Mouse (Mus musculus) neutrophil, adult 5-6 weeks (primary cell): Measurements from ENCODE around the gene Mpp2. TPM values are rescaled to one million over a fixed set of nuclear protein-coding genes. Genes with fewer than 3 reads are reported as not detected.

Experiments used
- ATAC-seq: fragments of 151-379, 151-347 bp; 2 replicates; pipeline ENCODE4 v1.8.0; 2017; ENCODE audit warnings: mild to moderate bottlenecking, moderate TSS enrichment; ENCODE audit not compliant: insufficient number of reproducible peaks, poor library complexity, low FRiP score, severe bottlenecking; ENCODE audit errors: extremely low read depth
- total RNA-seq: library from RNA; stranded (forward); fragments of 200-1000 nt; gene quantifications from 2 replicates; pipeline ENCODE4 v1.2.3, GENCODE M21; 2017

The Mpp2 gene
- total RNA-seq, 1 experiment from 2014 or later: not detected

DNA sequence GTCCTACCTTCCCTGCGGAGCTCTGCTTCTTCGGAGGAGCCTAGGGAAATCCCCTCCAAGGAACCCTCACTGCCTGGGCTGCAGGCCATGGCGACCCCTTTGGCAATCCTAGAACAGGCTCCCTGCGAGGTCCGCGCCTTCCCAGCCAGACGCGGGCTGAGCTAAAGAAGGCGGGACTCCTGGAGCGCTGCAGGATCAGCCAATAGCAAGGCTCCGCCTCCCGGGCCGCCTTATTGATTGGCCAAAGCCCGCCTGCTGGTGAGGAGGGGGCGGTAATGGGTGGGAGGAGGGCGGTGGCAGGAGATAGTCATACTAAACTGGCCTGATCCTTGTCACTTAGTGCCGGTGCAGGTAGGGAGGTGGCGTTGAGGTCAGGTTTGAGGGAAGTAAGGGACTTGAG lies 6.0 kb downstream of the Mpp2 start:
- no peak for ATAC-seq

DNA sequence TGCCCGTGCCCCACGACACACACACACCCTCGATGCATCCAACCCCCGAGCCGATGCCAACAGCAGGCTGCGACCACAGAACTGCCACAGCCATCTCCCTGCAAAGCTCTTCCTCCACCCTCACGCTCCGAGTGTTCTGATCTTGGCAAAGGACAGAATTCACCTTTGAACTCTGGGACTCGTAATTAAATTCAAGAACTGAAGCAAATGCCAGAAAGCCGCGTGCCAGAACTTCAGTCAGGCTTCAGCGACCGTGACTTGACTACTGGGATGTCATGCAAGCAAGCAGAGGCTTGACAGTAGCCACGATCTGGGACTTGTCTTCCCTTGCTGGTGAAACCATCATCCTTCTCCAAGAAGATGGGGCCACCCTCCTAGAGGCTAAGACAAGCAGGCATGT lies 14.6 kb downstream of the Mpp2 start:
- no peak for ATAC-seq

DNA sequence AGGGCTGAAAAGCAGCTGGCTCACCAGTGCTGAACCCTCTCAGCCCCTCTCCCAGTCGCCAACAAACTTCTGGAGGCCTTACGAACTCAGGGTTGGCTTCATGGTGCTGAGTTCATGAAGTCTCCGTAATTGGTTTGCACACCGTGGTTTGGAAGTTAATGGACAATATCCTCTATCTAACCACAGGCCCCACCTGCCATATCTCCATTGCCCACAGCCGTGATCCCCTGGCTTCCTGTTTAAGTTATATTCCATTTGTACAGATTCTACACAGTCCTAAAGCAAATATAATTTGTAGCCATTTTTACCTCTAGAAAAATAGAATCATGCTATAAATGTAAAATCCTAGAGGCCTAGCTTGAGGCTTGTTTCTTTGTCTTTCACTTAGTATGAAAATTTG lies 15.6 kb downstream of the Mpp2 start:
- ATAC-seq: no peak

DNA sequence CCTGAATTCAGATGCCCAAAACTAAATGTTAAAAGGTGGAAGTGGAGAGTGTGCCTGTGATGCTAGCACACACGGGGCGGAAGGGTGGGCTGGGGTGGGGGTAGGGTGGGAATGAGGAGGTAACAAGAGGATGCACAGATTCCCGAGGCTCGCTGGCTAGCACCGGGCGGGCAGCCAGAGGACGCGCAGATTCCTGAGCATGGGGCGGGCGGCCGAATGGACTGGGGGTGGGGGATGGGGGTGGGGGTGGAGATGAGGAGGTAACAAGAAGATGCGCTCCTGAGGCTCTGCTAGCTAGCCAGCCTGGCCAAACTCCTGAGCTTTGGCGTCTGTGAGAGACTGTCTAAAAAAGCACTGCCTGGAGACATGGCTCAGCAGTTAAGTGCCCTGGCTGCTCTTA lies 17.9 kb downstream of the Mpp2 start:
- ATAC-seq: no peak

DNA sequence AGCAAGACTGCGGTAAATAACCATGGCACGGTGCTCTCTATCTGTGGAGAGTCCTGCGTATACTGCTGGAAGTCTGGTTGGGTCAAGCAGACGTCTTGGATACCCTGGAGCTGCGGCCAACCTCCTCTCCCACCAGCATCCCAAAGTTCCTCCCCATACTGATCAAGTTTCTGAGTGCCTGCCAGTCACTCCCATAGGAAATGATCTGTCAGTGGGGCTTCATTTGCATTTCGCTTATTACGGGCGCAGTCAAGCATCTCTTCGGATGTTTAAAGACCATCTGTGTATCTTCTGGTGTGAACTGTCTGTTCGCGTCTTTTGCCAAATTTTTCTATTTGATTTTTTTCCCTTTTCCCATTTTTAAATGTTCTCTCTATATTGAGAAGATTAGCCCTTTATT lies 18.7 kb downstream of the Mpp2 start:
- no peak for ATAC-seq

DNA sequence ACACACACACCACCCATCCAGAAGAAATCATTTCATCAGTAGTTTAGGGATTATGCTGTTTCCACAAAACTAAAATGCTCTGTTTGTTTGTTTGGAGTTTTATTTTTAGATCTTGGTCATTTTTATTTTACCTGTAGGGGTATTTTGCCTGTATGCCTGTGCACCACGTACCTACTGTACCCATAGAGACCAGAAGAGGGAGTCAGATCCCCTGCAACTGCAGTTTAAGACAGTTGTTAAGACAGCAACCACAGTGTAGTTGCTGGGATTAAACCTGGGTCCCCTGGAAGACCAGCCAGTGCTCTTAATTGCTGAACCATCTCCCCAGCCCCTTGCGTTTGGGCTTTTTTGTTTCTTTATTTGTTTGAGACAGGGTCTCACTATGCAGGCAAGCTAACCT lies 19.3 kb downstream of the Mpp2 start:
- ATAC-seq: no peak

DNA sequence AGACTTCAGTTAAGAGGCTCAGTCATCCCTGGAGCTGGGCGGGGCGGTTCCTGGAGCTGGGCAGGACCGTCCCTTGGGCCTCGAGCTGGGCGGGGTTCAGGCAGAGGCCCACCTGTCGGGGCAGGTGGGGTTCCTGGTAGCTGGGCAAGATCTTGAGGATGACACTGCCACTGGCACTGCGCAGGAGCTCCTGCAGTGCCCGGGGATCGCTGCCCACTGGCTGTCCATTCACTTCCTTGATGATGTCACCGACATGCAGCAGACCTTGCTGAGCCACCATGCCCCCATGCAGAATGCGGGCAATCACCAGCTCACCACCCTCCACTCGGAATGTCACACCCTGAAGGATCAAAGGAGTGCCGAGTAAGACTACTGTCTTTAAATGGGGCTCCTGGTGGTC lies 25.2 kb downstream of the Mpp2 start:
- ATAC-seq: no peak

DNA sequence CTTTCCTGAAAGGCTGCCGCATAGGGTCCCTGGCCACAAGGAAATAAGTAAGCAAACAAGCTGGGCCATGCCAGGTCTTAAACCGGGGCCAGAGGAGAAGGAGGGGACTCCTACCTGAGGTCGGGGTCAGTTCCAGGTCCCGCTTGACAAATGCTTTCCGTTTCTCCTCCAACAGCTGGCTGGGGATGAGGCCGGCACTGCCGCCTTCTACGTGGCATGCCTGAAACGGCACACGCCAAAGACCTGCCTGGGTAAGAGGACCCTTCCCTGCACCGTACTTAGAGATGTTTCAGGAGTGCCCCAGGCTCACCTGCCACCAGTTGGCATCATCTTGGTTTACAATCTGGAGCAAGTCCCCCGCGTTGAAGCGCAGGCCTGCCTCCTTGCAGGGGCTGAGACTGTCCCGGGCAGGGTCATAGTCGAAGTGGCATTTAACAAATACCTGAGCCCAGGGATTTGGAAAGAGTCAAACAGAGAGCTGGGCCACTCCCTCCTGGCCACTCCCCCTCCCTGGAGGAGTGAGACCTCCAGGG lies 26.3 kb downstream of the Mpp2 start:
- no peak for ATAC-seq

DNA sequence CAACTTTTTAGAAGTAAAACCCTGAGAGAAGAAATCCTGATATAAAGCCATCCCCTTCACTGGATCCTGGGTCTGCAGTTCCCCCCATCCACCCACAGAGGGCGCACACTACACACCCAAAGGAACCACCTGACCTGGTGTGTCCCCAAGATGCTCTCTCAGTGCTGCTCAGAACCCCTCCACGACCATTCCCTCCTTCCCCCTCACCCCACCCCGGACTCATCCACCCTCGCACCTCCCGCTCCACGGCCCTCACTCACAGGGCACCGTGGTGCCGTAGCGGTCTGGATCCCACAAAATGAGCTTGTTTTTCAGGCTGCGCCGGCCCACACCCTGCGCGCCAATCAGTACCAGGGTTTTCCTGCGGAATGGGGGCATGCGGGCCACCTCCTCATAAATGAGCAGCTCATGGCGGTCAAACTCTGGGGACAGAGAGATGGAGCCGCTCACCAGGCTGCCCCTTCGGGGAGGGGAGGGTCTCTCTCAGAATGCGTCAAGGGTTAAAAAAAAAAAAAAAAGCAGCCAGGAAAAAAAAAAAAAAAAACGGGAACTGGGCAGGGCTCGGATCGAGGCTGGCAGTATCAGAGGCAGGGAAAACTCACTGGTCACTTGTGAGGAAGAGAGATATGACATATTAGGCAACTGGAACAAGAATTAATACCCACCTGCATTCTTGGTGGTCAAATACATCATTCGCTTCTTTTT lies 26.9 kb downstream of the Mpp2 start:
- no peak for ATAC-seq

DNA sequence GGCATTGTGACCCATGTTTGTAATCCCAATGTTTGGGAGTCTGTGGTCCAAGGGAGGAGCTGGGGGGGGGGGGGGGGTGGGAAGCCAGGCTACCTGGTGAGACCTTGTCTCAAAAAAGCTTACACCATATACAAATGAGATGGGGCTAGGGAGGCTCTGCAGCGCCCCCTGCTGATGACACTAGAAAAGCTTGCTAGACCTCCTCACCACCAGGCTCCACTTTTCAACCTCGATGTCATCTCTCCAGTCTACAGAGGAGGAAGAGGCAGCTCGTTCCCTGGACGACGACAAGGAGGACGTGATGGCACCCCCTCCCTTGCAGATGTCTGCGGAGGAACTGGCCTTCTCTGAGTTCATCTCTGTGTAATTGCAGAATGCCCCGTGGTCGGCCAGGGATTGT lies 34.5 kb downstream of the Mpp2 start:
- ATAC-seq: no peak

DNA sequence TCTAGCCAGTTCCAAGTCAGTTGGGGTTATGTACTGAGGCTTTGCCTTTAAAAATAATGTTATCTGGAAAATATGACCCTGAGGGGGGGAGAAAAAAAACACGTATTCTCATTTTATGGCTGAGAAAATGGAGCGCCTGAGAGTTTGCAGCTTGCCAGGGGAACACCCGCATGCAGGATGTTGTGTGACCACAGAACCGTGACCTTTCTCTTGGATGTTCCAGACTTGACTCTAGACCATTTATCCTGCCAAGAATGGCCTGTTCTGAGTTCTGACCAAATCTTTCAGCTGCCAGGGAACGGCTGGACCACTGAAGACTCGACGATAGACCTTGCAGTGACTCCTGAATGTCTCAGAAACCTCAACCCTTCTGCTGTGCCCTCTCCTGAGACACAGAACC lies 35.1 kb downstream of the Mpp2 start:
- no peak for ATAC-seq

DNA sequence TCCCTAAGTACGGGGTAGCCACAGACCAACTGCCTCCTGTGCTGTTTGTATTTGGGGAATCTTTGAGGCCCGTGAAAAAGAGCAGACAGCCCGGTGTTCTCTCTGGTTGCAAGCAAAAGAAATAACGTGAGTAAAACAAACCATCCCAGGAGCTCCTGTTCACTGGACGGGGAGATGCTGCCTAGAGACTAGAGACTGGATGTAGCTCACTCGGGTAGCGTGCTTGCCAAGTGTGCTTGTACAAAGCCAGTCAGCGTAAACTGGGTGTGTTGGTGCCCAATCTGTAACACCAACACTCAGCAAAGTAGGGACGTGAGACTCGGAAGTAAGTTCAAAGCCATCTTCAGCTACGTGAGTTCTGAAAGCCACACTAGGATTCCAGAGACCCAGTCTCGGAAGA lies 35.6 kb downstream of the Mpp2 start:
- ATAC-seq: no peak

DNA sequence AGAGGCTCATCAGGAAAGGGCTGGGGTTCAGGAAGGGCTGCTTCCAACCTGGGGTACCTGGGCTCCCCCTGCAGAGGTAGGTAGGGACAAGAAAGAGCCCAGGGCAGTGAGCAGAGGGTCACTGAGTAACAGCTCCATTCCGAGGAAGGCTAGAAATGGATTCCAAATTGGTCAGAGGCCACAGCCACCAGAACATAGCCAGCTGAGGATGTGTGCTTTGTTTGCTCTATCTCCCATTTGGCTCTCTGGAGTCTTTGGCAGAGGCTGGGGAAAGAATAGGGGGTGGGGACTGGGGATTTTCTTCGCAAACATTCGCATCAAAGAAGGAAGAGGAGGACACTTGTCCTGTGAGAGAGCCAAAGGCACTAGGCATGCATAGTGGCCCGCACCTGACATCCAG lies 36.4 kb downstream of the Mpp2 start:
- ATAC-seq: no peak

DNA sequence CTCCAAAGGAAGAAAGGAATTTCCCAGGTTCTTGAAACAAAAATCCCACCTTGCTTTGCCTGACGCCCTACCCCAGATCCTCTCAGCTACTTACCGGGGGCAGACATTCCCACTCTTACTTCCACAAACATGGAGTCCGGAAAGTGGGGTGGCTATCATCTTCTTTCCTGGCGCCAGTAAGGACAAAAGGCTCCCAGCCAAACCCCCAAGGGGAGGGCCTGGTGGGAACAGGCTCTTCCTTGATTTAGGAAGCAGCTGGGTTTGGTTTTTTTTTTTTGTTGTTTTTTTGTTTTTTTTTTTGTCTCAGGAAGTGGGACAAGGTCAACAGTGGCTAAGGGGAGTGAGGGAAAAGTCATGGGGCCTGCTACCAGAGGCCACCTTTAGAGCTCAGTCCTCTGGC lies 36.8 kb downstream of the Mpp2 start:
- ATAC-seq: no peak

DNA sequence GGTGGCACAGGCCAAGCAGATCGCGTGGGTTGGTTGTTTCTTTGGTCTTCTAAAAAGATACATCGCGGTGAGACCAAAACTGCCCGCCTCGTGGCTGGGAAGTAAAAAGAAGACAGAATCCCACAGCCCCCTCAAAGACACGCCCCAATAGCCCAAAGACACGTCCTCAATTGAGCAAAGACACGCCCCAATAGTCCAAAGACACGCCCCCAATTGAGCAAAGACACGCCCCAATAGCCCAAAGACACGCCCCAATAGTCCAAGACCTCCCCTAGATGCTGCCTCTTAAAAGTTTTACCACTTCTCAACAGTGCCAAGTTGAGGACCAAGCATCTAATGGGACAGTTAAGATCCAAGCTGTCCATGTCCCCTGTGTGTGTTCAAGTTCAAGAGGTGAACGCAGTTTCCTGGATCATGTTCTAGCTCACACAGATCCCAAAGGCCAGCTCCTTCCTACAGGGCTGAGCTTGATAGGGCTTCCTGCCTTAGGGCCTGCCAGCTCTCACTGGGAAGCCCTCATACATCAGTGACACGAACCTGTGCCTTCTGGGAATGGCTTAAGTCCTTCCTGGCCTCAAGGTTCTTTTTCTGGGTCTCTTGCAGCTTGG lies 38.3 kb downstream of the Mpp2 start:
- ATAC-seq: no peak

DNA sequence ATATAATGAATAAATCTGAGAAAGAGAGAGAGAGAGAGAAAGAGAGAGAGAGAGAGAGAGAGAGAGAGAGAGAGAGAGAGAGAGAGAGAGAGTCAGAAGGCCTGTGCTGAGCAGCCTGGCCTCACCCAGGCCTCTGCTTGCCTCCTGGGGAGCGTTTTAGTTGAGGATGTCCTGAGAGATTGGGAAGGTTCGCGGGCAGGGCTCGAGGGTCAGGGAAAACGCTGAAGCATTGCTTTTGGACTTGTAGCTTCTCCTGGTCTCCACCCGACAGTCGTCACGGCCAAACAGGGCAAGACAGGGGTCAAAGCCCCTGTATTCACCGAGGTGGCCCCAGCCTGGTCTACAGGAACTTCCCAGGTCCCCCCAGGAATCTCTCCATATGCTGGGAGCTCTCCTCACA lies 41.7 kb downstream of the Mpp2 start:
- ATAC-seq: no peak

DNA sequence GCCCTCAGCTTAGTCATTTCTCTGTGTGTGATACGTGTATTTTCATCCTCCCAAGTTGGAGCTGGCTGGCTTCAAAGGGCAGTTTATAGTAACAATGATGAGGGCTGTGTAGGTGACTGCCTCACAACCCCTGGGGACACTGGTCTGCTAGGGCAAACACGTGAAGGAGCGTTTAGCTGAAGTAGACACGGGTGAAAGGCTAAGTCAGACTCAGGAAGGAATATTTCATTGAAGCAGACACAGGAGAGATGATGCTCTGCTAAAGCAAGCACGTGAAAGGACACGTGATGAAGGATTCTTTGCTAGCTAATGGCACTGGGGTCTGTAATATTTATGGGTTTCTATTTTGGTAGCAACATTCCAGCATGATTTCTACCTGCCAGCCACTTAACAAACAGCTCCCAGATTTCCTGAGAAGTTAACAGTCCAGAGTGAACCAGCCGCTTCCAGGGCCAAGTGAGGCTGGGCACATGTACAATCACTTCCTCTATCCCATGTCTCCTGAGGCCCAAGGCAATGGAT lies 43.6 kb downstream of the Mpp2 start:
- no peak for ATAC-seq

DNA sequence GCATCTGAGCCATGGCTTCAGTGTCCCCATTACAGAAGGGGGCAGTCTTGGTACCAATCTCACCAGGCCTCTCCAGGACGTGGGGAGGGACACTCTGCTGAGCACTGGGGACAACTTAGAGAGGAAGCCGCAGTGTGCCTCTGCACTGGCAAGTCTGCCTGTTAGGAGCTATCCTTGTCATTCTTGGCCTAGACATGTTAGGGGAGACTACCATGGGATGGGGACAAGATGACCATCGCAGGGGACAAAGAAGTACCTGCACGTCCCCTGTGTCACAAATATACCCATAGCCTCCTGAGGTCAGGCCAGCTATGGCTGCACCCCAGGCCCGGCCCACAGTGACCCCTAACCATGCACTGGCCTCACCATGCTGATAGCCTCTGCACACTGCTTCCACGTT lies 44.9 kb downstream of the Mpp2 start:
- ATAC-seq: no peak

DNA sequence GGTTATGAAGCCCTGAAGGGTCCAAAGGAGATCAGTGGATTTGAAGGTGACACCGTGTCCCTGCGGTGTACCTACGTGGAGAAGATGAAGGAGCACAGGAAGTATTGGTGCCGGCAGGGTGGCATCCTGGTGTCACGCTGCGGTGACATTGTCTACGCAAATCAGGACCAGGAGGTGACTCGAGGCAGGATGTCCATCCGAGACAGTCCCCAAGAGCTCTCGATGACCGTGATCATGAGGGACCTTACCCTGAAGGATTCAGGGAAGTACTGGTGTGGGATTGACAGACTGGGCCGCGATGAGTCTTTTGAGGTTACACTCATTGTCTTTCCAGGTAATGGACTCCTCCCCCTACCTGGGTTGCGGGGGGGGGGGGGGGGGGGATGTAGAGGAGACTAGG lies 45.3 kb downstream of the Mpp2 start:
- ATAC-seq: no peak

DNA sequence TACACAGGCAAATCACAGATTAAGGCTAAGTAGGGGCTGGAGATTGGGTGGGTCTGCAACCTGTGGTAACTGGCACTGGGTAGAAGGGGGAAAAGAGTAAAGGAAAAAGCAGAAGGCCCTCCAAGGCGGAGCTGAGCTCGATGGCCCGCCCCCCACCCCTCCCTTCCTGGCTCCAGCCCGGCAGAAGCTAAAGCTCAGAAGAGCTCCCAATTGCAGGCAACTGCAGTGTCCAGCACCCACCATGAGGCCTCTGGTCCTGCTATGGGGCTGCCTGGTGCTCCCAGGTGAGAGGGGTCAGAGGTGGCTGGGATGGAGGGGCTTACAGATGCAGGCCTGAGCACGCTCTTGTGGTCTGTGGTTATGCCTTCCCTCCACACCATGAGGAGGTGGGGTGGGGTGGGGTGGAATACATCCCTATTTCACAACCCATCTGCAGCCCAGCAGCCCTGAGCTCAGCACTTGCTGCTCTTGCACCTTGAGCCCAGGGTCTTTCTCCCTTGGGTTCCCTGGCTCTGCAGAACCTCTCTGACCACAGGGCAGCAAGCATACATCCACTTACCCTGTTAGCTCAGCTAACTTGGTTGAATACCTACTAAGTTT lies 46.9 kb downstream of the Mpp2 start, which contains the start of gene Cd300lg:
Gene Cd300lg (plus strand): TSS at position 160 of the 600 bp plus-strand sequence.
- no peak for ATAC-seq
